Mouse (Mus musculus) bone marrow macrophage, adult 2 months (primary cell): ENCODE measurements at regions not wholly inside any gene's neighbourhood (a gene's known extent, or its start where the extent isn't known, plus 50 kb on each side); places are given as distances from the start of the nearest gene placed in this dataset.

Source experiments
- CTCF ChIP-seq: IDR thresholded peaks from 2 replicates; pipeline ENCODE4 v1.5.1; 2012; ENCODE audit warnings: low read depth, mild to moderate bottlenecking, low read length, moderate library complexity
- POLR2A ChIP-seq: IDR thresholded peaks from 2 replicates; pipeline ENCODE4 v1.6.1; 2012; ENCODE audit warnings: mild to moderate bottlenecking, low read depth, low read length, borderline replicate concordance

DNA sequence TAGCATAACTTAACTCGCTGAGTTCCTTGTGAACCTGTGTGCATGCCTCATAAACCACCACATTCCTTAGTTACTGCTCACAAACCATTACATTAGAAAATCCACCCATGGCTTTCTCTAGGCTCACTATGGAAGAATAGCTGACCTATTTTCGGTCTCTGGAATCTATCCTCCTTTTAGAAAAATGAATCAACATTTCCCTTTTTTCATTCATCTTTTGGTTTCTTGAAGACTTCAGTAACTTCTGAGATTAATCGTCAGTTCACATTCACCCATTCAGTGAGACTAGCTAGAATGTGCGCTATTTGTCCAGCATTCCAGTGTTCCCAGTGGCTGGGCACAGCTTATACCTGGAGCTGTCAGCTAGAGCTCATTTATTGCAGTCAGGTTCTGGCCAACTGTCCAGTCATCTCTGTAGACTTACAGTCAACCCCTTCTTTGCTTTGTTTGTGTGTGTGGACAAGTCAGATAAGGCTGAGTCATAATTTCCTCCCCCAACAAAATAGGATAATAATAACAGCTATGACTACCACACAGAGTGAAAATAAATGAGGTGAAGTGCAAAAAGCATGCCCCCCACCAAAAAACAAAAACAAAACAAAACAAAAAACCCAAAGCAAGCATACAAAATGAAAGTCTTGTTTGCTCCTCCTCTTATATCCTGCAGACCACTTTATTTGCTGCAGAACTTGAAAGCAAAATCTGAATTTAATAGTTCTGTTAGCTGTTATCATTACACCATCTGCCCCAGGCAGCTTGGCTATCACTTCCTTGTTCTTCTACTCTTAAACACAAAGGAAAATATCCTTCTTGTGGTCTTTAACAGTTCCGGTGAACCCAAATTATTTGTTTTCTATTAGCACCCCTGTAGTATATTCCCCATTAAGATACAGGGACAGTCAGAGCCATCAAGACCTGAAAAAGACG, 173.0 kb upstream of the Cited2 start:
- TF ChIP-seq CTCF (no peak), POLR2A (no peak)
